Mouse (Mus musculus) frontal cortex, postnatal 36 days (tissue): Measurements from ENCODE around the gene Msi2.
A peak's percentile ranks its signal among the peaks of the same experiment; 100 is the strongest.

Experiments
- DNase-seq, 2 experiments: peaks; one replicate each; pipeline ENCODE4 v3.0.0; 2022; ENCODE audit warnings: low spot score in 2 of 2

Gene Msi2

DNA sequence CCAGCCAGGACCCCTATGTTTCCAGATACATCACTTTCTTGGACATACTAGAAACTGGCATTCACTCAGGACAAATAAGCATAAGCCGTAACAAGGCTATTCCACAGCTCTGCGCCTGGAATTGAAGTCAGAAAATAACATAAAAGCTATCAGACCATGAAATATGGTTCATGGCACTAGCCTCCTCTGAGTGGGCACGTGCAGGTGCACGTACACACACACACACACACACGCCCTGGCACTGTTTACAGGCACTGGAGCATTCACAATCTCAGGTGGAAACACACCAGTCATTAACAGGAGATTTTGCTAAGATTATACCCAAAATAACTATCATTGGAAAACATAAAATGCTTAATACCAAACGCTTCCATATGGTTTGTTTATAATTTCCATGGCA is 81.4 kb downstream of the Msi2 start:
- no peak for DNase-seq

- DNase-seq = no peak
Observed at GRCm38 (mm10) chr11:88636319-88636718, 82.0 kb downstream of the Msi2 start.

DNA sequence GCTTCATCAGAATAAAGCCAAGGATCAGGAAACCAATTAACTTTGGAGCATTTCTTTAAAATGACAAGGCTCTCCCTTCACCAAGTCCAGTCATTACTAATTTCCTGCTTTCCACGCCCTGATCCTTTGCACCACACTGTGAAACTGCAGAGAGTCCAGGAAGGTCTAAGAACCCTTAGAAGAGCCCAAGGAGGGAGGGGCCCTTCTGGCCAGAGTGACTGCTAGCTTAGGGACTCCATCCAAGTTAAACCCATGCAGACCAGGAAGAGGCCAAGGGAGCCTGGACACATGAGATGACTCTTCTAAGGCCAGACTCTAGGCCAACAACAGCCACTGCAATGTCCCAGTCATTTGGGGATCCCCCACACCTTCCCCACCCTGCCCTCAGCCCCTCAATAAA is 83.7 kb downstream of the Msi2 start:
- no peak for DNase-seq

DNA sequence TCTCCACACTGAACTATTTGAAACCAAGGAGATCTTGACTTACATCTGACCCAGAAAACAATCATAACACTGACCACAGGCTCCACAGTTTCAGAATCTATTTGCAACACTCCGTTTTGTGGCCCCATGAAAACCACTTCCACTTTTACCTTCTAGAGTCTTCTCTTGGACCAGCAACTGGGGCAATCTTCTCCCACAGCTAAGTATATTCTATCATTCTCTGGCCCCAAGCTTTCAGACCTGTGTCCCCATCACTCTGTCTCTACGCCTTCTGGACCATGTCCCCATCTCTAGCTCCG is 86.4 kb downstream of the Msi2 start:
- DNase-seq = no peak

DNA sequence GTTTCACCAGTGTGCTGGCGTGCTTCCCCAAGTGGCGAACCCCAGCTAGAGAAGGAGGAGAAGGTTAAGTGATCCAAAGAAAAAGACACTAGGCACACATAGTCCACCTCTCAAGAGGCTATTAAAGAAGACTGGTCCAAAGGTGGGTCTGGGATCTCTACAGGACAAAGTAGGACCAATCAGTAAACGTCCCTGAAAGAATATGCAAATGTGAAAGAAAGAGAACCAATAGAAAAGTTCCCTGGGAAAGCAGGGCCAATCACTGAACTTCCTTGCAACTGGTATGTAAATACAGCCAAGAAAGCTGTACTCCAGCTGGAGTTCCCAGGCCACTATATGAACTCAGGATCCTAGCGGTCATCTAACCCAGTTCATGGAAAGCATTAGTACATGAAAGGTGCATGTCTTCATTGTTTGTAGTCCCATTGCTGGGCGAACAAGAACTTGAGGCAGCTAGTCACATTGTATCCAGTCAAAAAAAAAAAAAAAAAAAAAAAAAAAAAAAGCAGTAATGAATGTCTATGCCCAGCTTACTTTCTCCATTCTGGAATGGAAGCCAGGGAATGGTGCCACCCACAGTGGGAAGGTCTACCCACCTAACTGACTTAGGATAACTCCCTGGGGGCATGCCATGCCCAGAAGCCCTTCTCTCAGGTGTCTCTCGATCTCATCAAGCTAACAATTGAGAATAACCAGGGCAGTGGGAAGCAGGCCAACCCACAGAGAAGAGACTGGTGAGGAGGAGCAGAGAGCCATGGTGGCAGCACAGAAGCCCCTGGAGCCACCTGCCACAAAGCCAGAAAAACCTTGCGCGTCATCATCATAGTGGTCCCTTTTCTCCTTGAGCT is 87.0 kb downstream of the Msi2 start:
- DNase-seq = no peak

- DNase-seq = peak in 1 of 2 experiments; percentile 30
Observed at GRCm38 (mm10) chr11:88629619-88630018, 88.7 kb downstream of the Msi2 start.

DNA sequence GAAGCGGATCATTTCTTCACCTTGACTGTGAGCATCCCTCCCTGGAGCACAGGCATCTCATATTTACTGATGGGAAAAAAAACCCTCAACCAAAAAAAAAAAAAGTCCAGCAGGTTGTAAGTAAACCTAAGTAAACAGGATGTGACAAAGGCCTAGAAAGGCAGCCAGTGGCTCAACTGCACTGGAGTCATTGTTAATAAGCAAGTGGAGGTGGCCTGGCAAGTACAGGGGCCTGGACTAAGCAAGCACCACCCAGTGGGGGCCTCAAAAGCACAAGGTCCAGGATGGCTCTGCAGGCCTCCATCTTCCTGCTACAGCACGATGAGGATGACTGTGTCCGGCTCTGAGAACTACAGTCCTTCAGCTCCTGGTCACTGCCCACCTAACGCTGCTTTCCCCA is 89.1 kb downstream of the Msi2 start:
- DNase-seq = no peak

DNA sequence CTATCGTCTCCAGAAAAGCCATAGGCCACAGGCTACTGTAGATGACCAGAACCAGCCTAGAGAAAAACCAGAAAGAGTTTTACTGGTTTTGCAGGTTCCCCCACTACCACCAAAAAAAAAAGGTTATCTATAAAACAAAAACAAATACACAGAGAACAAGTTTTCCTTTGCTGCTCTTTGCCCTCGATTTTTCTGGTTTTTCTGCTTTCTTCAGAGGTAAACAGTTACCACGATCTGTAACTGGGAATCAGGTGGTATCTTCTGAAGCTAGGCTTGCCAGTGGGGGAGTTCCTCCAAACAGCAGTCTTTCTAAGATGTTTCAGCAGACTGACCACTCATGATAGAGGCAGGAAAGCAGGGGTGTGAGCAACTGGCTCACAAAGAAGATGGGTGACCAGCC is 89.6 kb downstream of the Msi2 start:
- DNase-seq = no peak

GRCm38 (mm10) chr11:88627327-88627726 is 91.0 kb downstream of the Msi2 start:
- no peak for DNase-seq

- DNase-seq = no peak
Observed at GRCm38 (mm10) chr11:88626576-88626975, 91.7 kb downstream of the Msi2 start.

GRCm38 (mm10) chr11:88626061-88626460 is 92.3 kb downstream of the Msi2 start:
- no peak for DNase-seq

GRCm38 (mm10) chr11:88625063-88625462 is 93.2 kb downstream of the Msi2 start:
- no peak for DNase-seq

GRCm38 (mm10) chr11:88624627-88625026 is 93.7 kb downstream of the Msi2 start:
- DNase-seq = no peak

- DNase-seq = no peak
Observed at GRCm38 (mm10) chr11:88623671-88624070, 94.6 kb downstream of the Msi2 start.

GRCm38 (mm10) chr11:88622496-88622895 is 95.8 kb downstream of the Msi2 start:
- no peak for DNase-seq

- DNase-seq = no peak
Observed at GRCm38 (mm10) chr11:88621789-88622188, 96.5 kb downstream of the Msi2 start.

DNA sequence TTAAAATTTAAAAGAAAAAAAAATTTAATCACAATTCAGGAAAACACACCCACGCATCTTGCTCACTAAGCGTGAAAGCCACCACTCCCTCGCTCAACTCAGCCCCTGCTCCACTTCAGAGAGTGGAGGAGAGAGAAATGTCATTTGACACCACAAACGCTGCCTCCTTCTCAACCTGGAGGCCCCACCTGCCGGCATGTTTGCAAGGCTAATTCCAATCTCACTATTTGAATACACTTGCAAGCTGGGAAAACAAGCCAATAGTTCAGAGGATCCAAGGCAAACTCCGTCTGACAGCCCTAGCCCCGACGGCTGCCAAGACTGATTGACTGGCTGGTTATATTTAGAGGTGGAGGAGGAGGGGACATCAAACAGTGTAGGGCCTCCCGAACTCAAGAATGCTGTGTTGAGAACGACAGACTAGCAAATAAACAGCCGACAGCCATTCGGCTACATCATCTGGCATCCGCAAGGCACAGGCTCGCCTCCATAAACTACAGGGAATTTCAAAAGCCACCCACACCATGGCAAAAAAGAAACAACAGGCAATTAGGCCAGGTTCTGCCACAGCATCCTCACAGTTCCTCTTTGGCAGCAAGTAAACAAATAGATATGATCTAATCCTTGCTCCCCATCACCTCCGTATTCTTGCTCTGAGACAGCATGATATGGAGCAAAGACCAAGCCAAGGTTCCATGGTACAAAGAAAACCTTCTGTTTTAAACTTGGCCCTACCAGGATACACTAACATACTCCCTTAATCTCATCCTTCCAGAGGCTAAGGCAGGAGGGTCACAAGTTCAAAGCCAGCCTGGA is 97.9 kb downstream of the Msi2 start:
- peak; percentile 40 to 50 for DNase-seq

DNA sequence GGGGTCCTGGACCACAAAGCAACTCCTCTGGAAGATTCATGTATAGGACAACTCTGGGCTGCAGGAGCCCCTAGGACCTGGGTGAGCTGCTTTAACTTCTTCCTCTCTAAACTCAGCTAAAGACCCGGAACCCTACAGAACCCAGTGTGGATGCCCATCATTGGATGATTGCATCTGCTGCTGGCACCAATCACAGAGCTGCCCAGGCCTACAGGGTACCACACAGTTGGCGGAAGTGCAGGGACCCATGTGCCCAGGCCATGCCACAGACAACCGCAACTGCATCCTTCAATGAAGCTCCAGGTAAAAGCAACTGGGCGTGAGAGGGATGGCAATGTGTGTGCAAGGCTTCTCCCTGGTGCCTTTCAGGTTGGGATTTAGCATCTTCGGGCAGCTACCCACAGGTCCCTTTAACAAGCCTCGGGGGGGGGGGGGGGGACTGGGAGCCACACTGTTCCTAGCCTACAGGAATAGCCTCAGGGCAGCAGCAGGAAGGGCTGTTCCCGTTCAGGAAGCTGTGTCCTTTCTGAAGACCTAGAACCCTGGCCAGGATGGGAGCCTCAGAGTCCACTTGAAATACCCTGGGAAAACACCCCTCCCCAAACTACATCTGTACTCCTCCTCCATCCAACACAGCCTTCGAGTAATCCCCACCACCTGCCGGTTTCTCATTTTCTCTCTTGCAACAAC is 98.7 kb downstream of the Msi2 start:
- DNase-seq = no peak

DNA sequence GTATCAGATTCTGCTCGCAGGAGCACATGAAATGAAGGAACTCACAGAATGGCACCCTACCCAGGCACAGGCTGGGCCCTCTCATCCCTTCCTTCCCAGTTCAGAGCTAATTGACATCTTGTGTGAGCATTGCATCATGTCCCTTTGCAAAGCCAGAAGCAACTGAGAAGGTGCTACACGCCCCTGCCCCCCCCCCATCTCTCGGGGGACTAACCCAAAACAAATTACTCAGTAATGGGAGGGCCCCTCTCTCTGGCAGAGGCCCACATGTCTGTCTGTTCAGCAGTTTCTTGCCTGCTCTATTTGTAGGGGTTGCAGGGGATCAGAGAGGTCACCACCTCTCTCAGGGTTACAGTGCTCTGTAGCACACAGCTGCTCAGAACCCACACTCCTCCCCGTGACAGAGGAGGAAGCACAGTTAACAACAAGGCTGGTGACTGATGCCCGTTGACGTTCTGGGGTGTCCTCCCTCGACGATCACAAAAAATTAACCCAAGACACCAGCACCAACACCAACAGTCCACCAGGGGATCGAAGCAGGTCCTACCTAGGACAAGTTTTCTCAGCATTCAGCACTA is 99.5 kb downstream of the Msi2 start:
- DNase-seq = no peak

DNA sequence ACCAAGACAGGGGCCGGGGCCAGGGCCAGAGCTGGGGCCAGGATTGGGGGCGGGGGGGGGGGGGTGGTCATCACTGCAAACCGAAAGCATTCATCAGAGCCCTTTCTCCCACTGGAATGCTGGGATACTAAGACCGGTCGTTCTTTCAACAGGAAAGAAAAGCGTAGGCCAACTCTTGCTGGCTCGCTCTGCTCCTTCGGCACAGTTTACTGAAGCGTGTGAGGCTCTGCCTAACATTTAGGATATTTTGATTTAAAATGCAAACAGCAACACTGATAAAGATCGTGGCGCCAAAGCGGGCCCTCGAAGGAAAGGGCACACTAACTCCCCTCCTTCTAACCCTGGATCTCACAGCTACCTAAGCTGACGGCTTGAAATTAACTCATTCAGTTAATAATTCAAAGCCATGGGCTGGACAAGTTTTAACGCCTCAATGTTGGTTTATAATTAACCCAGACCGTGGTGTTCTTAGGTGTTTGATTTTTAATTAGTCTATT is 100.3 kb downstream of the Msi2 start:
- DNase-seq = no peak

DNA sequence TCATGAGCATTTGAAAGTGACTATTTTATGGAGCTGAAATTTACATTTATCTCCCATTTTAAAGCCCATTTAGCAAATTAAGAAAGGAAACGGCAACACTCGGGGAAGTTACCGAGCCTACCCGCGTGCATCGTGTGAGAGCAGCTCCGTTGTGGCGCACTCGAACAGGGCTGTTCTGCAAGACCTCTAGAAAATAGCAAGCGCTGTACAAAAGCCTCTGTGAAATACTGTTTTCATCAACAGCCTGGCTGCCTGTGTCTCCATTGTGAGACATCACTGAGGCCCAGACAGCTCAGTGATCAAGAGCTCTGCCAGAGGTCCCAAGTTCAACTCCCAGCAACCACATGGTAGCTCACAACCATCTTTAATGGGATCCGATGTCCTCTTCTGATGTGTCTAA is 100.9 kb downstream of the Msi2 start:
- DNase-seq = no peak
